Mouse (Mus musculus) ES-Bruce4 (cell line): ENCODE results near the gene Ssna1. TPM values are rescaled to one million over a fixed set of nuclear protein-coding genes. Genes with fewer than 3 reads are reported as not detected.

ENCODE experiments used
- H3K27ac ChIP-seq: 2 replicates; pipeline ENCODE4 v1.5.1; 2012; ENCODE audit warnings: low read length, inconsistent platforms; ENCODE audit not compliant: insufficient read depth
- H3K27me3 ChIP-seq: 2 replicates; pipeline ENCODE4 v1.6.1; 2012; ENCODE audit warnings: mild to moderate bottlenecking, low read length, inconsistent platforms; ENCODE audit not compliant: control insufficient read depth, poor library complexity, insufficient read depth, severe bottlenecking
- H3K36me3 ChIP-seq: 2 replicates; pipeline ENCODE4 v1.6.1; 2012; ENCODE audit warnings: inconsistent platforms, mild to moderate bottlenecking, low read length, moderate library complexity; ENCODE audit not compliant: control insufficient read depth, poor library complexity, insufficient read depth, severe bottlenecking
- H3K4me1 ChIP-seq: one replicate; pipeline ENCODE4 v1.8.1; 2011; ENCODE audit warnings: low read length; ENCODE audit not compliant: control insufficient read depth, insufficient read depth
- H3K4me3 ChIP-seq: 2 replicates; pipeline ENCODE4 v1.5.1; 2011; ENCODE audit warnings: low read depth, mild to moderate bottlenecking, low read length
- H3K9ac ChIP-seq: 2 replicates; pipeline ENCODE4 v1.6.1; 2012; ENCODE audit warnings: low read depth, mild to moderate bottlenecking, inconsistent platforms; ENCODE audit not compliant: poor library complexity, severe bottlenecking
- H3K9me3 ChIP-seq: replicated peaks from 2 replicates; pipeline ENCODE4 v1.6.1; 2012; ENCODE audit warnings: mild to moderate bottlenecking, low read length, inconsistent platforms; ENCODE audit not compliant: control insufficient read depth, poor library complexity, insufficient read depth, severe bottlenecking
- CTCF ChIP-seq: IDR thresholded peaks from one replicate; pipeline ENCODE4 v1.8.1; 2011; ENCODE audit warnings: low read depth, low read length
- EP300 ChIP-seq: IDR thresholded peaks from 2 replicates; pipeline ENCODE4 v1.6.1; 2011; ENCODE audit warnings: low read depth, low read length; ENCODE audit not compliant: insufficient read depth
- POLR2A ChIP-seq: IDR thresholded peaks from one replicate; pipeline ENCODE4 v1.8.1; 2011; ENCODE audit warnings: low read length; ENCODE audit not compliant: insufficient read depth
- polyA plus RNA-seq: library from polyadenylated mRNA; stranded (reverse); fragments of >200 nt; gene quantifications from 2 replicates; pipeline ENCODE4 v1.2.4, GENCODE M21; 2011; ENCODE audit warnings: low read depth; ENCODE audit not compliant: missing spikeins, insufficient read depth, insufficient read length

Gene Ssna1
- polyA plus RNA-seq, 1 experiment: 49.1 TPM

DNA sequence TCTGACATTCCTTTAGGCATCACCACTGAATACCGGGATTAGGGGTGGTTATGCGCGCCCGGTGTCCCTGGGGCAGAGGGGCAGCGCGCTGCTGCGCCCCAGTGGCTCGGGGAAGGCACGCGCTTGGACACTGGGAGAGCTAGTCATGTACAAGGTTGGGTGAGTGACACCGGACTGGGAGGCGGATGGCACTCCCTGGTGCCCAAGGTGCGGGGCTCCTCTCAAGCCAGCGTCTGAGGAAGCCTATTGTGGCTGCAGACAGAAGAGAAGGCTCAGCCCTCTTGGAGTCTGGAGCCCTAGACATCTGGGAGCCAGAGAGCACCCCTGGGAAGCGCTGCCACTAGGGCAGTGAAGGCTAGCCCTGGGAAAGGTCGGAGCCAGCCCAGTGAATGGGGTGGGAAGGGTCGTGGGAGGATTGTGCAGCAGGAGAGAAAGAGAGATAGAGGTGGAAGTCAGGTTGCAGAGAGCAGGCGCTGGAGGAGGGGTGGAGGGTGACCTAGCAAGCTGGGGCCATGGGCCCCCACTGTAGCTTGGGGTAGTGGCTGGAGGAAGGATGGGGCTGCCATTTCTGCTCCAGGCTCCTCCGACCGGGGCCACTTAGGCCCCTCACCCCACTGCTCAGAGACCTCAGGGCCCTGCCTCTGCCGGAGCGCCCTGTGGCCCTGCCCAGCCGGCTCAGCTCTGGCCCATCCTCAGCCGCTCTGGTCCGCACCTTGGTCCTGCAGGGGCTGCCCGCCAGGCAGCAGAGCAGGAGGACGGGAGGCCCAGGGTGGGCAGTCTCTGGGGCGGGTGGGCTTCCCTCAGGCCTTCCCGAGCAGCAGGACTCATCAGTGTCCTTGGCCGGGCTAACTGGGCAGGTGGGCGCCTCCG lies 19.2 kb upstream of the Ssna1 start:
- peak overlapping the region; percentile 51; the same call in 1 of the 2 replicates for H3K4me3 ChIP-seq
- no peaks in the 10 kb centered on the region for H3K4me1 ChIP-seq
- TF ChIP-seq POLR2A (no peak), EP300 (no peak), CTCF (no peak)
- H3K9ac ChIP-seq: peak overlapping the region; percentile 9; the same call in 1 of the 2 replicates
- no peak overlapping the region for H3K27ac ChIP-seq
- H3K9me3 ChIP-seq: no peaks in the 10 kb centered on the region
- peaks cover 11% of the 10 kb centered on the region; the same call in 1 of the 2 replicates for H3K27me3 ChIP-seq
- no peaks in the 10 kb centered on the region for H3K36me3 ChIP-seq

DNA sequence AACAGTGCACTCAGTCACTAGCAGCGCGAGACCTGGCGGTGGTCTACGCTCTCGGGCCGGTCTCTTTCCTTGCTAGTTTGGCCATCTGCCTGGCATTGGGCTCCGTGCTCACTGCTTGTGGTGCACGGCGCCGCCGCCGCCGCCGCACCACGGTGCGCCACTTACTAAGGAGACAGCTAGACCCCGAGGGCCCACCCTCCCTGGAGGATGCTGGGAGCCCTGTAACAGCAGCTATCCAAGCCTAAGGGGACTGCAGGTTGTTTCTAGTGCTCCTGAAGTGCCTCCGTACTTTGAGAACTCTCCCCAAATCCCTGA lies 18.5 kb upstream of the Ssna1 start:
- peak overlapping the region; percentile 51 for H3K4me3 ChIP-seq
- no peak overlapping the region for H3K27ac ChIP-seq
- no peak overlapping the region for H3K9ac ChIP-seq
- TF ChIP-seq EP300 (no peak), CTCF (no peak), POLR2A (no peak)
- H3K27me3 ChIP-seq: peaks cover 11% of the 10 kb centered on the region; the same call in 1 of the 2 replicates
- peaks cover 4% of the 10 kb centered on the region for H3K4me1 ChIP-seq
- no peaks in the 10 kb centered on the region for H3K9me3 ChIP-seq
- no peaks in the 10 kb centered on the region for H3K36me3 ChIP-seq

DNA sequence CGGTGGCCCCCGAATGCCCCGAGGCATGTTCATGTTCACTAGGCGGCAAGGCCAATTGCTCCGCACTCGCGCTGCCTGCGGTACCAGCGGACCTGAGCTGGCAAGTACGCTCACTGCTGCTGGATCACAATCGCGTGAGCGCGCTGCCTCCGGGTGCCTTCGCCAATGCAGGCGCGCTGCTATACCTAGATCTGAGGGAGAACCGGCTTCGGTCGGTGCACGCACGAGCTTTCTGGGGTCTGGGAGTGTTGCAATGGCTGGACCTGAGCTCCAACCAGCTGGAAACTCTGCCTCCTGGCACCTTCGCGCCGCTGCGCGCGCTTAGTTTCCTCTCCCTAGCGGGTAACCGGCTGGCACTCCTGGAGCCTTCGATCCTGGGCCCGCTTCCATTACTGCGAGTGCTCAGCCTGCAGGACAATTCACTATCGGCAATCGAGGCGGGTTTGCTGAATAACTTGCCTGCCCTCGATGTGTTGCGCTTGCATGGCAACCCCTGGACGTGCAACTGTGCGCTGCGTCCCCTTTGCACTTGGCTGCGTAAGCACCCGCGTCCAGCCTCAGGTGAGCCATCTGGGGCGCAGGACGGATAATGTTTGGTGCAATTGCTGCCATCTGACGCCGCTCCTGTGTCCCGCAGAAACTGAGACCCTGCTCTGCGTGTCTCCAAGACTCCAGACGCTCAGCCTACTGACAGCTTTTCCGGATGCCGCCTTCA lies 18.0 kb upstream of the Ssna1 start:
- no peak overlapping the region for H3K27ac ChIP-seq
- peak overlapping the region; percentile 51 for H3K4me3 ChIP-seq
- peaks cover 11% of the 10 kb centered on the region; the same call in 1 of the 2 replicates for H3K27me3 ChIP-seq
- no peaks in the 10 kb centered on the region for H3K36me3 ChIP-seq
- peak overlapping the region; percentile 9; the same call in 1 of the 2 replicates for H3K9ac ChIP-seq
- TF ChIP-seq EP300 (no peak), POLR2A (no peak), CTCF (no peak)
- H3K4me1 ChIP-seq: peaks cover 4% of the 10 kb centered on the region
- no peaks in the 10 kb centered on the region for H3K9me3 ChIP-seq

DNA sequence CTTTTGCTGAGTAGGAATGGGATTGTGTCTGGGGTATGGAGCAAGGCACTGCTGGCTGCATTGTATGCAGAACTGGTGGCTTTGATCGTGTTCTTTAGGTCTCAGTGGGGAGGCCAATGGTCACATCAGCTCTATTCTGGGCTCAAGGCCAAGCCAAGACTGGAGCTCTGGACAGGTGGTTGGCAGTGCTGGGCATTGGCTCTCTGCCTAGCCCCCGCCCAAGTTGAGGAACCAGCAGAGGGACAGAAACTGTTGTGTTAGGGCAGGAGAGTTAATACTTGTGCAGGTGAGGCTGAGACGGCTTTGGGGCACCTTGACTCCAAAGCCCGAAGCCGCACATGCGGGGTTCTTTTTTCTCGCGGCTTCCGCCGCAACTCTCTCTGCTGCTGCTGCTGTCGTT lies 17.4 kb upstream of the Ssna1 start, which contains the start of gene Lrrc26:
Gene Lrrc26 (plus strand): TSS at position 265 of the 400 bp plus-strand sequence.
- TF ChIP-seq POLR2A (no peak), CTCF (no peak), EP300 (no peak)
- Histone ChIP-seq H3K27ac (no peak within 1 kb of the TSS), H3K9ac (peak within 1 kb of the TSS; percentile 9; the same call in 1 of the 2 replicates), H3K9me3 (no peaks in the 10 kb centered on the region), H3K27me3 (peaks cover 11% of the 10 kb centered on the region; the same call in 1 of the 2 replicates), H3K4me1 (peaks cover 4% of the 10 kb centered on the region), H3K4me3 (peak within 1 kb of the TSS; percentile 51), H3K36me3 (no peaks in the 10 kb centered on the region; the same call in 1 of the 2 replicates)

DNA sequence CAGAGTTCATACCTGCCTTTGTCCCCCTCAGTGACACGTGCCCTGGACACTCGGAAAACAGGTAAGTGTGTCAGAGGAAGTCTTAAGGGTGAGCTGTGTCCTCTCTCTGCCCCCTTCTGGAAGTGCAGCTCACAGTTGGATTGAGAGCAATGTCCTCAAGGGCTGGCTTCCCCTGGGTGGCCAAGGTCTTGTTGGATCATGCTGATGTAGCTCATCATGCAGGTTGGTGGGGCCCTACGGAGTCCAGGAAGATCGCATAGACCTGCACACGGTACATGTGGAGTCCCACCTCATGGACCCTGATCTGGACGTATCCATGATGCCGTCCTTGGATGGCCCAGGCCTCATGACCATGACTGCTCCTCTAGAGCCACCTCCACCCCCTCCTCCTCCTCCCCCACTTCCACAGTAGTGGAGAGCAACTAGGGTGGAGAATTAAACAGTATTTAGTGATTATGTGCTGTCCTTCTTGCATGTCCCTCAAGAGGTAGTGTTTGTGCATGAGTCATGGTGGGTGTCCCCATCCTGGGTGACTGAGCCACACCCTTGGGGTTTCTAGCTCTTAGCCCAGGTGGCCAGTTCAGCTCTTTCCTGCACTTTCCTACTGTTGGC lies 16.6 kb upstream of the Ssna1 start:
- Histone ChIP-seq H3K9ac (no peak overlapping the region), H3K9me3 (no peaks in the 10 kb centered on the region), H3K27ac (no peak overlapping the region), H3K36me3 (no peaks in the 10 kb centered on the region; the same call in none of the 2 replicates), H3K27me3 (peaks cover 11% of the 10 kb centered on the region; the same call in 1 of the 2 replicates), H3K4me3 (no peak overlapping the region), H3K4me1 (peaks cover 4% of the 10 kb centered on the region)
- TF ChIP-seq EP300 (no peak), CTCF (no peak), POLR2A (no peak)
